Mouse (Mus musculus) T-helper 1 cell (primary cell): ENCODE measurements around the gene Sec1.

Experiments used
- in situ Hi-C: fragments of 300-600 bp; cut with MboI, MseI; formaldehyde crosslinking; loops from one replicate; pipeline ENCODE4 v1.15.1; 2025; ENCODE audit warnings: high pct_unique_total_duplicates

Sec1 gene

DNA sequence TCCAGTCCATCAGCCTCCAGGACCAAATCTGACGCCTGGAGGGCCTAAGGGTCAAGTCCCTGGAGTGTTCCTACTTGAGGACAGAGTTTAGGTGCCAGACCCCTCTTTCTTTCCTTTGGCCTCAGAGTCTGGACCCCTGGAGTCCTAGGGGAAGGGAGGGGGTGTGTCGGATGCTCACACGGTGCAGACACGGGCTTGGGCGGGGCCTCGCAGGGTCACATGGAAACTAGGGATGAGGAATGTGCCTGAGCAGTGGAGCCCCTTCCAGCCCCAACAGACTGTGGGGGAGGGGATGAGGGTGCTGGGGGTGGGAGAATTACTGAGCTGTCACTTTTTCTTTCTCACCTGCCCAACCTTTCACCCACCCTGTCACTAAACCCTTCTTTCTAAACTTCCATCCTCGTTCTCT is 11.7 kb upstream of the Sec1 start:
- in situ Hi-C loops = loop anchor here (10.0 kb wide), 1 partner anchor 811 kb away; the partner anchor contains the start of genes Fuz and Med25

DNA sequence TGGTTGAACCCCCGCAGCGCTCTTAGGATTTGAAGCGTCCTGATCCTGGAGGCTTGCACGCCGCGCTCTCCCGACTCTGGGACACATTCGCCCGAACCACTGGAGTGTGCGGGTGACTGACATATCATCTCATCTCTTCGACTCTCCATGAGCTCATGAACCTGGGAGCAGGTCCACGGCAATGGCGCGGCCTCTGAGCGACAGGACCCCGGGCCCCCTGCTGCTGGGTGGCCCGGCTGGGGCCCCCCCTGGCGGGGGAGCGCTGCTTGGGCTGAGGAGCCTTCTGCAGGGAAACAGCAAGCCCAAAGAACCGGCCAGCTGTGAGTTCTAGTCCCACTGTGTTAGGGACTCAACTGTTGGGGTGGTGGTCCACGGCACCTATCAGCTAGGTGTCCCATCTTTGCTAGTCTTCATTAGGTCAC is 11.3 kb upstream of the Sec1 start:
- in situ Hi-C loops = loop anchor here (10.0 kb wide), 1 partner anchor 811 kb away; the partner anchor contains the start of genes Fuz and Med25

DNA sequence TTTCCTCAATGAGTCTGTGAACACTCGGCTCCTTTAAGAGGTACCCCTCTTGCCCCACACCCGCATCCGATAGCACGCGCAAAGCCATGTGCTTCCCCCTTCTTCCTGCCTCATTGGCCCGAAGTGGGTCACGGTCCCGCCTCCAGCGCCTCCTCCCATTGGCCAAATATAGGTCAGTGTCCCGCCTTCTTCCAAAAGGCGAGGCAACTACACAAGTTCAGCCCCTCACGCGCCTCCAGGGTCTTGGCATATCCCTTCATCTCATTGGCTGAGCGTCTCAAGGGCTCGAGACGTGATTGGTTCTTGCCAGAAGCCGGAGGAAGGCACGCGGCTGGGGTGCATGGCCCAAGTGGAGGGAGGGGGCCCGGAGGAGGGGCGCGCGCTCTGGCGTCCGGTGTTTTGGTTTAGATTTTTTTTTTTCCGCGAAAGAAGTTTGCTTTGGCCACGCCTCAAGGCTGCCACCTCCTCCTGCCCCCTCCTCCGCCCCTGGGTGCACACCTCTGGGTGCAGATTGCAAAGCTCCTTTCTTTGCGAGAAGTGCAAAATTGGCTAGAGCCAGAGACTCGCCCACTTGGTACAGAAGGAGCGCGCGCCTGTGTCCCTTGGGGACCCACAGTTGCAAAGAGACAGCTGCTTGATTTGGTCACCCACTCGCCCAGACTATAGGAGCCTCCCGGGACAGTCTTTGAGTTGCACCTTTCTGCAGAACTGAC is 10.7 kb upstream of the Sec1 start, which contains the start of gene Dbp:
TSS of gene Dbp (plus strand) at position 359 of the 713 bp plus-strand sequence.
- in situ Hi-C loops = loop anchor here (10.0 kb wide), 1 partner anchor 810 kb away; the partner anchor contains the start of genes Fuz and Med25

DNA sequence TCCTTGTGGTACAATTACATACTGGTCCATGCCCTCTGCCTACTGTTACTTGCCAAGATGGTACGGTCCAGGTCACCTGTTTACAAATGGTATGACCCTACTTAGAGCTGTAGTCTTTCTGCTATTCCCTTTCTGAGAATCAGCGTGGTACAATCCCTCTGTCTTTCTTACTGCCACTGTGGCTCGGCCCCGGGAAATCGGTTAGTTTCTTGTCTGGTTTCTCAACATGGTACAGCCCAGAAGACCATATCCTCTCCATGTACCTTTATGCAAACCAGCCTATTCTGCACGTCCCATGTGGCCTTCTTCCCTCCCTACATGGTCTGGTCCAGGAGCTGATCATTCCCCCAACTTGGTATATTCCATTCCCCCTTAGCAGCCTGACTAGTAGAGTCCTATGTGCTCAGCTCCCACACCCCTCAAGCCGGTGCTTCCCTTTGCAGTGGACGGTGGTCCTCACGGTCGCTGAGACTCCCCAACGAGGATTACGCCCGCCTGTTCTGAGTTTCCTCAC is 9.9 kb upstream of the Sec1 start:
- in situ Hi-C loops = loop anchor here (10.0 kb wide), 1 partner anchor 809 kb away; the partner anchor contains the start of genes Fuz and Med25

DNA sequence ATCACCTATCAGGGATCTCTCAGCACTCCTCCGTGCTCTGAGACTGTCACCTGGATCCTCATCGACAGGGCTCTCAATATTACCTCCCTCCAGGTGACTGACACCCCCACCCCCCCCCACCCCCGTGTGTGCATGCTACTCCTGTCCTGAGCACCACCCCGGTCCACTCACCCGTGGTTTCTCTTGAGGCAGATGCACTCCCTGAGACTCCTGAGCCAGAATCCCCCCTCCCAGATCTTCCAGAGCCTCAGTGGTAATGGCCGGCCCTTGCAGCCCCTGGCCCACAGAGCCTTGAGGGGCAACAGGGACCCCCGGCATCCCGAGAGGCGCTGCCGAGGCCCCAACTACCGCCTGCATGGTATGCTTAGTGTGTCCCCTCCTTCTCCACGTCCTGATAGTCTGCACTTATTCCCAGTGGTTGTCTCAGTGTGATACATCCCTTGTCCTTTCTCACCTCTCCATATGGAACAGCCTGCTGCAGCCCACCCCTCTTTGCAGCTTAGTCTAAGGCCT is 9.4 kb upstream of the Sec1 start:
- in situ Hi-C loops = loop anchor here (10.0 kb wide), 1 partner anchor 809 kb away; the partner anchor contains the start of genes Fuz and Med25

DNA sequence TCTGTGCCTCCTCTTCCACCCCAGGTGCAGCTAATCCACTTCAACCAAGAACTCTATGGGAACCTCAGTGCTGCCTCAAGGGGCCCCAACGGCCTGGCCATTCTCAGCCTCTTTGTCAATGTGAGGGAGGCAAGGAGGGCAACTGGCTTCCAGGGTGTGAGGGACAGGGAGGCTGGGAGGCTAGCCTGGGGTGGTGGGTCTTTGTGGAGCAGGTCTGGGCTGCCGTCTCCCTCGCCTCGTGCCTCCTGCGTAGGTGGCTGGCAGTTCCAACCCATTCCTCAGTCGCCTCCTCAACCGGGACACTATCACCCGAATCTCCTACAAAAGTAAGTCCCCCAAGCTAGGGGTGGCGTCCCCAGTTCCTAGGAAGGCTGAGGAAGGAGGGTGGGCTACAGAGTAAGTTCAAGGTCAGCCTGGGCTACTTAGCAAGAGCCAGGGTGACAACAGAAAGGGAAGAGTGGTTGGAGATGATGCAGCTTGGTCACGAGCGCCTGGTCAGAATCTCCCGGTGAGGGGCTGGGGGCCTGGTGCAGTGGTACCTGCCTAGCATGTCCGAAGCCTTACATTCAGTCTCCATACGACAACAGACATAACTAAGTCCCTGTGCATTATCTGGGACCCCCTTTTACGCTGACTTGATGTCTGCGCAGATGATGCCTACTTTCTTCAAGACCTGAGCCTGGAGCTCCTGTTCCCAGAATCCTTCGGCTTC is 8.8 kb upstream of the Sec1 start:
- in situ Hi-C loops = loop anchor here (10.0 kb wide), 1 partner anchor 808 kb away; the partner anchor contains the start of genes Fuz and Med25

DNA sequence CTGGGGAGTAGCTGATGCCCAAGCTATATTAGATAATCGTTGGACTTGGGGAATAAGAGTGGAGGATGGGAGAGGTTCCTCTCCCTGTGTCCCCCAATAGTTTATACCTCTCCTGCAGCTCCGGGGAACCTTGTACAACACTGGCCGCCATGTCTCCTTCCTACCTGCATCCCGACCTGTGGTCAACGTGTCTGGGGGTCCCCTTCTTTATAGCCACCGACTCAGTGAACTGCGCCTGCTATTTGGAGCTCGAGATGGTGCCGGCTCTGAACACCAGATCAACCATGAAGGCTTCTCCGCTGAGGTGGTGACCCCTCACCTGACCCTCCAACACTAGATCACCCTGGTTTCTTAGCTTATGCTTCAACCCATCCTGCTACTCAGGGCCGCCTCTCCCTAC is 8.1 kb upstream of the Sec1 start:
- in situ Hi-C loops = loop anchor here (10.0 kb wide), 1 partner anchor 808 kb away; the partner anchor contains the start of genes Fuz and Med25

DNA sequence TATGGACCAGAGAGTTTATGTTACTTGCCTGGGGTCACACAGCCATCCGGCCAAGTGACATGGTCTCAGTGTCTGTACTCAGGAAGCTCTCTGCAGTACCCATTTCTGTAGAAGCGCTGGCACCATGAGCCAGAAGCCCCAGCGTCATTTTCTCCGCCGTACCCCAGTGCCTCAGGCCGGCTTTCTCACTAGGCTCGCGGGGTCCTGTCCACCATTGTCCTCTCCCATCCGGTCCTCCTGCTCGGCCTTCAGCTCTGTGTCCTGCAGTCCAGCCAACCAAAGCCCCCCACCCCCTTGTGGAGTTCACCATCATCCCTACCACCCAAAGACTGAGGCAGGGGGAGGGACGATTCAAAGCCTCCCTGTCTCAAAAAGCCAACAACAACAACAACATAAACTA is 7.4 kb upstream of the Sec1 start:
- in situ Hi-C loops = loop anchor here (10.0 kb wide), 1 partner anchor 807 kb away; the partner anchor contains the start of genes Fuz and Med25

DNA sequence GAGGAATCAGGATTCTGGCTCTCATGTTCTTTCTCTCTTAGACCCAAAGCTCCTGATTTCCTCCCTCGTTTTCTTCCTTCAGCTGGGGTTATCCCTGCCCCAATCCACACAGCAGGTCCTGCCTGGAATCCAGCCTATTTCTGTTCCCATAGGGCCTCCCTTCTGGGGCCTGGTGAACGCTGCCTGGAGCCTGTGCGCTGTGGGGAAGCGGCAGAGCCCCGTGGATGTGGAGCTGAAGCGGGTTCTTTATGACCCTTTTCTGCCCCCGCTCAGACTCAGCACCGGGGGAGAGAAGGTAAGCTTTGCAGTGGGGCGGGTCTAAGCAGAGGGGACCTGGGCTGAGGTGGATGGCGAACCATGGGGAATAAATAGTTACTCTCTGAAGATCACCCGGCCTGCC is 6.9 kb upstream of the Sec1 start:
- in situ Hi-C loops = loop anchor here (10.0 kb wide), 1 partner anchor 806 kb away; the partner anchor contains the start of genes Fuz and Med25

DNA sequence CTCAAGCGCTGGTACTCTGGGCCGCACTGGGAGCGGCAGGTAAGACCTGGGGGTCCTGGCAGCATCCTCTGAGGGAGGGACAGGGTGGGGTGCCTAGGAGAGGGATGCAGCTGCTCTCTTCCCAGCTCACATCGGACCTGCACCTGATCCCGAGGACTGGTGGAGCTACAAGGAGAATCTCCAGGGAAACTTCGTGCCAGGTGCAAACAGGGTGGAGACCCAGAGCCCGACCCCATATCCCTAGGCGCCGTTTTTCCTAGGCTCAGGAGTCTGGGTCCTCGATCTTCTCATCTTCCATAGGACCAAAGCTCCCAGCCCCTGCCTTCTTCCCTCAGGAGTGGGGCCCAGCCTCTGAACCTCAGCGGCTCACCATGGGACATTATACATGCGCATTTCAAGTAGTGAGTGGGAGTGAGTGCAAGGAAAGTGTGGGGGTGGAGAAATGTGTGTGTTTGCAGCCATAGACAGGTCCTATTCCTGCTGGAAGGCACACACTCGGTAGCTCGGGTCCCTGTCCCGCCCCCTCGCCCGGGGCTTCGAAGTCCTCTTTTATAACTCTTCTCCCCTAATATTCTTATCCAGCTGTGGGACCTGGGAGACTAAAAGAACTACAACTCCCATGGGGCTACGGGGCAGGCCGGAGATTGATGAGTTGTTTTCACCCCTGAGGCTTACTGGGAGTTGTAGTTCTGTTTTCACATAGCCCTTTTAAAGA is 6.3 kb upstream of the Sec1 start:
- in situ Hi-C loops = loop anchor here (10.0 kb wide), 1 partner anchor 806 kb away; the partner anchor contains the start of genes Fuz and Med25

DNA sequence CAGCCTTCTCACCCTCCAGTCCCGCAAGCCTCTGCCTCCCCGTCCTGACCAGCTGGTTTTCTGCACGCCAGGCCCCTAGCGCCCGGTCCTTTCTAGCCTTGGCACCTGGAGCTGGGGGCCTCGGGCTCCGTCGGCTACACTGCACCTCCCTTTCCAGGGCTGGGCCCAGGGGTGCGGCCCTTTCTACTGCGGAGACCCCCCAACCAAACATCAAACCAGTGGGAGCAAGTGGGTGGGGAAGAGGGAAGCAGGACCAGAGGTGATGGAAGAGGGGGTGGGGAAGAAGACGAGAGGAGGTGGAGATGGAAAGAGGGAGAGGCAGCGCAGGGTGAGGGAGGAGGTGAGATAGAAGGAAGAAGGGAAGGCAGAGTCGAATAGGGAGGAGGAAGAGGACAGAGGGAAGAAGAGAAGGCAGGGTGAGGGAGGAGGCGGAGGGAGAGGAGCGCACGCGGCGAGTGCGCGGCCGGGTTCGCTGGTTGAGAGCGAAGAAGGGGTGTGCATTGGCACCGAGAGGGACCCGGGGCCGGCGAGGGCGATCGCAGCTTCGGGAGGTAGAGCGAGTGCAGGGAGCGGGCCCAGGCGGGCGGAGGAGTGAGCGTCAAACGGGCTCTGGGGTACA is 5.4 kb upstream of the Sec1 start, which contains the start of gene Car11:
TSS of gene Car11 (plus strand) at position 321 of the 619 bp plus-strand sequence.
- in situ Hi-C loops = loop anchor here (10.0 kb wide), 1 partner anchor 805 kb away; the partner anchor contains the start of genes Fuz and Med25

DNA sequence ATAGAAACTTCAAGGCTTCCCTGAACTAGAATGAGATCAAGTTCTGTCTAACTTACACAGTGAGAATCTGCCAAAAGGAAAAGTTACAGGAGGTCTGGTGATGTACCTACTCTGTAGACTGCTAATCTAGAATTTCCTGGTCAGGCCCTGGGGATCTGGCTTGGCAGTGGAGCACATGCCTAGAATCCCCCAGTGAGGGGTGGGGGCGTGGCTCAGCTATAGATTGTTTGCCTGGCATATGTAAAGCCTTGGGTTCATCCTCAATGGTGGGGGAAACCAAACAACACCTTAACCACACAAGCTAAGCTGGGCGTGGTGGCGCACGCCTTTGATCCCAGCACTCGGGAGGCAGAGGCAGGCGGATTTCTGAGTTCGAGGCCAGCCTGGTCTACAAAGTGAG is 3.7 kb upstream of the Sec1 start:
- in situ Hi-C loops = no loop called here

DNA sequence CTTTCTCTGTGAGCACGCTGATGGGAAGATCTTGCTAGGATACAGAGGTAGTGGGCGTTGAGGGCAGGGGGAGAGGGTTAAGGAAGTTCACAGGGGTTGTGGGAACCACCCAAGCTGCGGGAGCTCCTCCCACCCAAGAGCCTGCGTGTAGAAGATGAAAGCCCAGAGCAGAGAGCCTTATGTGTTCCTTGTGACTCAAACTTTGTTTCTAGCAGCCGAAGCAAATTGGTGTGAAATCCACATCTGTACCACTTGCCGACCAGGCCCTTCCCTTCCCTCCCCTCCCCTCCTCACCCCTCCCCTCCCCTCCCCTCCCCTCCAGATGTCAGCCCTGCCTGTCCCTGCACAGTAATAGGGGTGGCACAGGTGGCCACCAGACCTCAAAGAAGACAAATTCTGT is 896 bp upstream of the Sec1 start:
- in situ Hi-C loops = no loop called here

DNA sequence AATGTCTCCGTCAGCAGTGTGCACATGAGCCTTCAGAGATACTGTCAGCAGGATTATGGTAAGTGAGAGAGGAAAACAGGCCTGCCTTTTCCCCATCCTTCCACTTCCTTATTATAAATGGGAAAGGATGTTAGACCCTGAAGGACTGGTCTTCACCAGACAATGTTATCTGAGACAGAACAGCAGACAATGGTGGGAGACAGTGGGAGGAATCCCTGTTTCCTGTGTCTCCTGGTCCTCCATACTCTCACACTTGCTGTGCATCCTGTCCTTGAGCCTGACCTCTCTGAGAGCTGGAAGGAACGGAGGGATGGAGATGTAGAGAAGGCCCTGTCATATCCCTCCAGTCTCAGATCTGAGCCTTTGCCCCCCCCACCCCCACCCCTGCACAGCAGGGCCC is 1.8 kb downstream of the Sec1 start:
- in situ Hi-C loops = no loop called here

DNA sequence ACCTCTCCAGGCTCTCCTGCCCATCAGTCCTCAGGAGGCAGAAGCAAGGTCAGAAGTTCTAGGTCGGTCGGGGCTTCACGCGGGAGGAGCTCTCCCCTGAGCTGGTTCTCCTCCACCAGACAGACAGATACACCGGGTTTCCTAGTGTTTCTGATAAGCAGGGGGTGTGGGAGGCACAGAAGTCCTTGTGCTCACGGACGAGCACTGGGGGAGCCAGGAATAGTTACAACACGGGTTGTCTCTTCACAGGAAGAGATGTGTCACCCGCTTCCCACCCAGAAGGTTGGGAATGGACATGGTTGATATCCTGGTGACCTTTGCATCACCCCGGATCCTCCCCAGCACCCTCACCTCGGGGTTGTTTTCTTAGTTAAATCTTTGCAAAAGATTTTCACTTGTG is 4.4 kb downstream of the Sec1 start:
- in situ Hi-C loops = no loop called here

DNA sequence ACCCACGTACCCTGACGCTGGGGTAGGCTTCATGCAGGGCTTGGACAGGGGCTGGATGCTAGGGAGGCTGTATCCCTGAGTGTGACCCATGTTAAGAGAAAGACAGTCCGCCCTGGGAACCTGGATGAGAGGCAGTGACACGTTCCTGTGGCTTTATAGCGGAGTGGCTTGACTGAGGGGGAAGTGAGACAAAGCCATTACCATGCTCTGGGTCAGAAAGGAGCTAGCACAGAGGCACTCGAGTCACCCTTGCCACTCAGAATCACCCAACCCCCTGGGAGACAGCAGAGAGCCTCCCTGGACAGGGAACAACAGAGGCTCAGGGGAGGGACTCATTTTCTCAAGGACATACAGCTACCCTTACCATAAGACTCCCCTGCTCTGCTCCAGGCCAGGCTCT is 5.1 kb downstream of the Sec1 start:
- in situ Hi-C loops = no loop called here

DNA sequence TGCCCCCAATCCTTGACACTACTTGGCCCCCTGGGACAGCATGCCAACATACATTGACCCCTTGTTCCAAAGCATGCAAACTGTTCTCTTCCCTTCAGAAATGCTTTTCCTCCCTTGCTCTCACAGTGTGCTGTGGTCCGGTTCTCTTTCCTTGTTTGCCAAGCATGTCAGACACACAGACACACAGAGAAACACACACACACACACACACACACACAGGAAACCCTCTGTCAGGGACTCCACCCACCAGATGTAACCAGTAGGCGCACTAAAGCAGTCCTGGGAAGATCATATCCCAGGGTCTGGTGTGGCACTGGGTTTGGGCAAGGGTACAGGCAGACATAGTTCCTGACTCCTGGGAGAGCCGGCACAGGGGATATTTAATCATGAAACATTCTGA is 7.4 kb downstream of the Sec1 start:
- in situ Hi-C loops = no loop called here

DNA sequence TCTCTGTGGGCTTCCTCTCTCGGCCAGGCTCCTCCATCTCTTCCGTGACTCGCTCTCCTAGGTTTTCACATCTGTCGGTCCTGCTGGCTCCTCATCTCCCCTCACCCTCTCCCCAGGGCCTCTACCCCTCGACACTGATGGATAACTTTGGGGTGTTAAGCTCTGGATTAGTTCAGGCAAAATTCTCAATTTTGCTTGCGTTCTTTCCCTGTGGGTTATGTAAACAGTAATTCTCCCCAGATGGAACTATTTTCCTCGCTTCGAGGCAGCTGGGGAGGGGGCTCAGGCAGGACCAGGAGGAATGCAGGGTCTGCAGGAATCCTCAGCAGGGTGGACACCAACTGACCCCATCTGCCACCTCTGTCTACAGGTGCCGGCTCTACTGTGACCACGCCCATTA is 8.4 kb downstream of the Sec1 start:
- in situ Hi-C loops = no loop called here

DNA sequence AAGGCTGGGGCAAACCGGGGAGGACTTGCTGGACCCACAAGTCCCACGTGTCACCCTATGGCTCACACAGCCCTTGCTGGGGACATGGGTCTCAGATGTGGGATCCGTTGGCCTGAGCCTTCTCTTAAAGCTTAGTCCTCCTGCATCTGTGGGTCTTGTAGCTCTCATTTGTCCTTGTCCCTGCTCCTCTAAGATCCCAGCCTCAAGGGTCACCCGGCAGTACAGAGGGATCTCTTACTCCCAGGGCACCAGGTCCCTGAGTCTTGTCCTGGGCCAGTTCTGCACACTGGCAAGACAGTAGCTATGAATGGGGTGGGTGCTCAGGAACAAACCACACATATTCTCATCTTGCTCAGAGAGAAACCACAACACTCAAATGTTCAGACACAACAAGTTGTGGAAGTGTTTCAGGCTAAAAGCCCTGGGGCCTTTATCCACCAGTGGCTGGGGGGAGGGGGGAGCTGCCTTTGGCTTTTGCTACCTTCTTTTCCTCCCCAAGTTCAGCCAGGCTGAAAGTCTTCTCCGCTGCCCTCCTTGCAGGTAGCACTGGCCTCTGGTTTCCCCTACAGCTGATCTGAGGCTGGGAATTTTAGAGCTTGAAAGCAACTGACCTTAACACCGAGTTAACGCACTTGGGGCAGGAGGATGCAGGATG is 10.7 kb downstream of the Sec1 start, which contains the start of gene Ntn5:
TSS of gene Ntn5 (plus strand) at position 627 of the 655 bp plus-strand sequence.
- in situ Hi-C loops = no loop called here
